Mouse (Mus musculus) CH12.LX (cell line): ENCODE results near the gene Gm20388. TPM values are rescaled to one million over a fixed set of nuclear protein-coding genes. Genes with fewer than 3 reads are reported as not detected.

Experiments
- DNase-seq: peaks from one replicate; pipeline ENCODE4 v3.0.0-alpha.2; 2013; ENCODE audit errors: extremely low read depth
- H3K27ac ChIP-seq: 2 replicates; pipeline ENCODE4 v1.5.1; 2012; ENCODE audit warnings: low read depth, mild to moderate bottlenecking, control low read depth, moderate library complexity; ENCODE audit not compliant: insufficient read depth
- H3K27me3 ChIP-seq: replicated peaks from 2 replicates; pipeline ENCODE3; 2012; ENCODE audit warnings: inconsistent platforms
- H3K36me3 ChIP-seq, 2 experiments: replicated peaks in 1 of 2; 2 replicates each; pipeline versions ENCODE3 to v1.6.1; 2012; ENCODE audit warnings: inconsistent platforms in 1 of 2, low read length in 1 of 2, mild to moderate bottlenecking in 1 of 2, mixed read lengths in 1 of 2, moderate library complexity in 1 of 2; ENCODE audit not compliant: control insufficient read depth in 1 of 2, insufficient read depth in 1 of 2
- H3K4me1 ChIP-seq, 2 experiments: 2 replicates each; pipeline ENCODE4 v1.6.1; 2012; ENCODE audit warnings: inconsistent platforms in 1 of 2, moderate library complexity in 1 of 2; ENCODE audit not compliant: insufficient read depth in 2 of 2, control insufficient read depth in 1 of 2
- H3K4me2 ChIP-seq: 2 replicates; pipeline ENCODE4 v1.6.1; 2012; ENCODE audit warnings: low read depth, mild to moderate bottlenecking, control low read depth; ENCODE audit not compliant: poor library complexity, insufficient read depth, severe bottlenecking
- H3K4me3 ChIP-seq, 3 experiments: fragments of 150-350 bp in 1 of 3; sonication (generic) in 1 of 3; replicated peaks in 1 of 3; 2 replicates each; pipeline versions ENCODE3 to v1.5.1; 2011 to 2012; ENCODE audit warnings: low read depth in 2 of 3, low read length in 2 of 3, mild to moderate bottlenecking in 2 of 3, moderate library complexity in 2 of 3, control low read depth in 1 of 3, improper control_type of control experiment in 1 of 3, inconsistent platforms in 1 of 3, mixed read lengths in 1 of 3; ENCODE audit not compliant: poor library complexity in 1 of 3
- H3K79me2 ChIP-seq: replicated peaks from 2 replicates; pipeline ENCODE4 v1.6.1; 2012; ENCODE audit warnings: mild to moderate bottlenecking, moderate library complexity; ENCODE audit not compliant: control insufficient read depth, poor library complexity, insufficient read depth, severe bottlenecking; ENCODE audit errors: extremely low read depth
- H3K9ac ChIP-seq: 2 replicates; pipeline ENCODE4 v1.6.1; 2012; ENCODE audit warnings: low read depth, mild to moderate bottlenecking, control low read depth, moderate library complexity; ENCODE audit not compliant: insufficient read depth
- H3K9me3 ChIP-seq: replicated peaks from 2 replicates; pipeline ENCODE3; 2012; ENCODE audit warnings: low read length, inconsistent platforms, mixed read lengths
- BHLHE40 ChIP-seq: IDR thresholded peaks from 2 replicates; pipeline ENCODE4 v1.6.1; 2011; ENCODE audit warnings: mild to moderate bottlenecking, low read depth, low read length, improper control_type of control experiment
- E2F4 ChIP-seq: IDR thresholded peaks from 2 replicates; pipeline ENCODE4 v1.6.1; 2011; ENCODE audit warnings: low read depth, low read length, improper control_type of control experiment; ENCODE audit not compliant: insufficient replicate concordance
- ELF1 ChIP-seq: IDR thresholded peaks from 2 replicates; pipeline ENCODE4 v1.6.1; 2014; ENCODE audit warnings: low read depth, mild to moderate bottlenecking, inconsistent platforms, low read length, improper control_type of control experiment
- ETS1 ChIP-seq: conservative IDR thresholded peaks from 2 replicates; pipeline ENCODE4 v1.6.1; 2012; ENCODE audit warnings: low read depth, mild to moderate bottlenecking, inconsistent platforms, low read length, improper control_type of control experiment, moderate library complexity
- GABPA ChIP-seq: IDR thresholded peaks from 2 replicates; pipeline ENCODE4 v1.6.1; 2012; ENCODE audit warnings: low read depth, low read length, improper control_type of control experiment, inconsistent platforms; ENCODE audit not compliant: insufficient replicate concordance
- HCFC1 ChIP-seq: IDR thresholded peaks from 2 replicates; pipeline ENCODE4 v1.6.1; 2012; ENCODE audit warnings: low read depth, mild to moderate bottlenecking, inconsistent platforms, low read length, improper control_type of control experiment
- KAT2A ChIP-seq: IDR thresholded peaks from 2 replicates; pipeline ENCODE4 v1.6.1; 2012; ENCODE audit warnings: low read length, improper control_type of control experiment, inconsistent platforms; ENCODE audit not compliant: insufficient replicate concordance
- MAFK ChIP-seq: IDR thresholded peaks from 2 replicates; pipeline ENCODE4 v1.6.1; 2011; ENCODE audit warnings: low read length, improper control_type of control experiment; ENCODE audit not compliant: insufficient replicate concordance
- MAX ChIP-seq: IDR thresholded peaks from 2 replicates; pipeline ENCODE4 v1.6.1; 2011; ENCODE audit warnings: low read length, improper control_type of control experiment
- MAZ ChIP-seq: IDR thresholded peaks from 2 replicates; pipeline ENCODE4 v1.6.1; 2012; ENCODE audit warnings: low read depth, mild to moderate bottlenecking, inconsistent platforms, low read length, improper control_type of control experiment, moderate library complexity
- MYC ChIP-seq: IDR thresholded peaks from 2 replicates; pipeline ENCODE4 v1.6.1; 2011; ENCODE audit warnings: low read depth, mild to moderate bottlenecking, improper control_type of control experiment, low read length
- NELFE ChIP-seq: IDR thresholded peaks from 2 replicates; pipeline ENCODE4 v1.6.1; 2011; ENCODE audit warnings: low read depth, low read length, improper control_type of control experiment
- NRF1 ChIP-seq: IDR thresholded peaks from 2 replicates; pipeline ENCODE4 v1.6.1; 2014; ENCODE audit warnings: low read depth, mild to moderate bottlenecking, inconsistent platforms, low read length, improper control_type of control experiment, moderate library complexity
- PAX5 ChIP-seq: IDR thresholded peaks from 2 replicates; pipeline ENCODE4 v1.6.1; 2012; ENCODE audit warnings: low read length, inconsistent platforms, mixed read lengths
- POLR2A ChIP-seq: IDR thresholded peaks from 2 replicates; pipeline ENCODE4 v1.6.1; 2011; ENCODE audit warnings: low read depth, mild to moderate bottlenecking, improper control_type of control experiment, low read length
- POLR2AphosphoS2 ChIP-seq: IDR thresholded peaks from 2 replicates; pipeline ENCODE4 v1.6.1; 2011; ENCODE audit warnings: low read depth, low read length, improper control_type of control experiment
- SIN3A ChIP-seq: IDR thresholded peaks from 2 replicates; pipeline ENCODE4 v1.6.1; 2012; ENCODE audit warnings: low read length, improper control_type of control experiment, inconsistent platforms
- TCF12 ChIP-seq: IDR thresholded peaks from 2 replicates; pipeline ENCODE4 v1.6.1; 2014; ENCODE audit warnings: low read depth, mild to moderate bottlenecking, inconsistent platforms, low read length, improper control_type of control experiment
- UBTF ChIP-seq: IDR thresholded peaks from 2 replicates; pipeline ENCODE4 v1.6.1; 2012; ENCODE audit warnings: low read depth, mild to moderate bottlenecking, inconsistent platforms, low read length, improper control_type of control experiment, moderate library complexity
- USF1 ChIP-seq: IDR thresholded peaks from 2 replicates; pipeline ENCODE4 v1.6.1; 2014; ENCODE audit warnings: low read depth, mild to moderate bottlenecking, inconsistent platforms, low read length, improper control_type of control experiment
- USF2 ChIP-seq: conservative IDR thresholded peaks from 2 replicates; pipeline ENCODE4 v1.6.1; 2011; ENCODE audit warnings: low read depth, low read length, improper control_type of control experiment
- ZMIZ1 ChIP-seq: IDR thresholded peaks from 2 replicates; pipeline ENCODE4 v1.6.1; 2012; ENCODE audit warnings: low read depth, mild to moderate bottlenecking, inconsistent platforms, low read length, improper control_type of control experiment
- ZNF384 ChIP-seq: IDR thresholded peaks from 2 replicates; pipeline ENCODE4 v1.6.1; 2012; ENCODE audit warnings: low read depth, low read length, improper control_type of control experiment, inconsistent platforms
- dilution Hi-C: fragments of 300-500 bp; cut with MboI; formaldehyde crosslinking; loops from 2 replicates; pipeline ENCODE4 v1.14.3; 2020; ENCODE audit warnings: low sequenced_read_pairs; ENCODE audit not compliant: extremely low pct_unique_long_range_greater_than_20kb, extremely low pct_ligation_motif_present
- in situ Hi-C: fragments of 300-500 bp; cut with MboI; formaldehyde crosslinking; loops from 3 replicates; pipeline ENCODE4 v1.14.3; 2019; ENCODE audit warnings: low sequenced_read_pairs, low pct_ligation_motif_present, low pct_unique_long_range_greater_than_20kb, mixed read lengths
- polyA plus RNA-seq: library from polyadenylated mRNA; unstranded; fragments of >175 nt; gene quantifications from 2 replicates; pipeline ENCODE4 v1.2.1, GENCODE M21; 2012; ENCODE audit warnings: low read depth; ENCODE audit not compliant: insufficient read length
- total RNA-seq, 2 experiments: library from RNA; depleted of rRNA; stranded (reverse); fragments of 300-350 nt in 1 of 2; fragments of >200 nt in 1 of 2; gene quantifications; 2 replicates each; pipeline ENCODE4 v1.2.3; 2012 to 2014

Gene Gm20388
- 16.5 and 26.3 TPM in 2 replicates for total RNA-seq (2012; rRNA removed)
- total RNA-seq (2014; rRNA removed): 11.9 and 14.8 TPM in 2 replicates
- 22.2 and 27.2 TPM in 2 replicates for polyA plus RNA-seq

GRCm38 (mm10) chr8:119910547-119911257 lies at the start of gene Gm20388:
Gene Gm20388 (plus strand): TSS chr8:119910841.
- peak; percentile 81 for DNase-seq
- Histone ChIP-seq H3K9me3 (no peaks in the 10 kb centered on the region), H3K79me2 (peaks cover 48% of the 10 kb centered on the region), H3K4me2 (peak within 1 kb of the TSS; percentile 77), H3K9ac (peak within 1 kb of the TSS; percentile 69), H3K27me3 (peaks cover 3% of the 10 kb centered on the region), H3K27ac (peak within 1 kb of the TSS; percentile 63), H3K4me3 (peak within 1 kb of the TSS; percentile 76 to 94 (median 85)), H3K36me3 (peaks cover 0 to 15% of the 10 kb centered on the region in 2 experiments), H3K4me1 (peaks cover 15 to 37% of the 10 kb centered on the region in 2 experiments)
- dilution Hi-C loops (no loop called here), in situ Hi-C loops (no loop called here)
- TF ChIP-seq MAFK (no peak), BHLHE40 (no peak), POLR2A (peak; percentile 91), MAZ (no peak), SIN3A (peak; percentile 61), ELF1 (0 out of 2 replicates have a peak, but pooled peaks have one; percentile 37), ZNF384 (no peak), MAX (0 out of 2 replicates have a peak, but pooled peaks have one; percentile 7), ETS1 (no peak), ZMIZ1 (peak; percentile 42), USF2 (no peak), USF1 (no peak), POLR2AphosphoS2 (peak; percentile 60; the same call in 1 of the 2 replicates), MYC (no peak), TCF12 (peak; percentile 76), PAX5 (no peak), KAT2A (0 out of 2 replicates have a peak, but pooled peaks have one; percentile 13), NELFE (peak; percentile 93), E2F4 (no peak), GABPA (no peak), HCFC1 (peak; percentile 22), NRF1 (peak; percentile 98), UBTF (peak; percentile 90; the same call in 1 of the 2 replicates)
